ENCODE assay signal across 7 mouse cellular contexts in genomic region chr11:102445264-102445890, GRCm38 (mm10). TPM values are rescaled to one million over a fixed set of nuclear protein-coding genes. Genes with fewer than 3 reads are reported as not detected.
DNase-seq lines count a peak whose midpoint lies in the region; ATAC-seq lines count a peak whose summit lies in the region.

No protein-coding gene starts in this region.

- H3K4me1 ChIP-seq in forebrain, embryonic 10.5 days = peaks cover 57% of the 10 kb centered on the region
- H3K4me1 ChIP-seq in hindbrain, embryonic 14.5 days (replicated peaks; ENCODE audit: control insufficient read depth, insufficient read depth, low read length) = peaks cover 34% of the 10 kb centered on the region
- peaks cover 58% of the 10 kb centered on the region for H3K4me1 ChIP-seq in midbrain, embryonic 10.5 days

- no peak for ATAC-seq in hindbrain, embryonic 14.5 days (ENCODE audit: low FRiP score)

- peak overlapping the region; percentile 100 for H3K9ac ChIP-seq in hindbrain, embryonic 14.5 days

- peaks cover 37% of the 10 kb centered on the region for H3K36me3 ChIP-seq in forebrain, embryonic 10.5 days (replicated peaks)
- H3K36me3 ChIP-seq in hindbrain, embryonic 14.5 days (replicated peaks; ENCODE audit: control insufficient read depth, insufficient read depth) = peaks cover 37% of the 10 kb centered on the region
- peaks cover 38% of the 10 kb centered on the region for H3K36me3 ChIP-seq in midbrain, embryonic 10.5 days

- no peaks in the 10 kb centered on the region for H3K9me3 ChIP-seq in forebrain, embryonic 10.5 days
- no peaks in the 10 kb centered on the region for H3K9me3 ChIP-seq in hindbrain, embryonic 14.5 days (ENCODE audit: control insufficient read depth, low read length)
- H3K9me3 ChIP-seq in midbrain, embryonic 10.5 days (replicated peaks) = no peaks in the 10 kb centered on the region

- WGBS in forebrain, embryonic 10.5 days = 15% methylated on average over 10 of the region's 10 CpGs
- 5% methylated on average over 10 of the region's 10 CpGs for WGBS in hindbrain, embryonic 14.5 days
- 10% methylated on average over 10 of the region's 10 CpGs for WGBS in midbrain, embryonic 10.5 days

- no peak overlapping the region; the same call in 1 of the 2 replicates for H3K27ac ChIP-seq in forebrain, embryonic 10.5 days
- peak overlapping the region; percentile 98 for H3K27ac ChIP-seq in hindbrain, embryonic 14.5 days
- peak overlapping the region; percentile 98; the same call in 1 of the 2 replicates for H3K27ac ChIP-seq in midbrain, embryonic 10.5 days (replicated peaks)

- H3K27me3 ChIP-seq in forebrain, embryonic 10.5 days (ENCODE audit: poor library complexity, severe bottlenecking) = peaks cover 45% of the 10 kb centered on the region
- no peaks in the 10 kb centered on the region; the same call in 1 of the 2 replicates for H3K27me3 ChIP-seq in hindbrain, embryonic 14.5 days (ENCODE audit: control insufficient read depth, insufficient read depth, low read length)
- peaks cover 37% of the 10 kb centered on the region for H3K27me3 ChIP-seq in midbrain, embryonic 10.5 days (ENCODE audit: low read depth, poor library complexity, severe bottlenecking)

- peak; percentile 66 to 82 for DNase-seq in right cerebral cortex, postnatal 10 days (ENCODE audit: low spot score in 2 of 2)
- DNase-seq in right cerebral cortex, postnatal 14 days = no peak
- DNase-seq in forebrain, embryonic 10.5 days (ENCODE audit: extremely low spot score, low spot score) = no peak
- DNase-seq in hindbrain, embryonic 14.5 days (ENCODE audit: low spot score) = no peak
- no peak for DNase-seq in midbrain, embryonic 10.5 days (ENCODE audit: low spot score)
- DNase-seq in thymus, postnatal 25 days = no peak
- DNase-seq in gastrocnemius, postnatal 14 days = no peak

- intact Hi-C loops in gastrocnemius, postnatal 14 days (cut with DNase I; ENCODE audit: low total_unique reads) = no loop called here

- peak overlapping the region; percentile 90 for H3K4me2 ChIP-seq in hindbrain, embryonic 14.5 days (replicated peaks)

- H3K4me3 ChIP-seq in forebrain, embryonic 10.5 days = peak overlapping the region; percentile 98
- H3K4me3 ChIP-seq in hindbrain, embryonic 14.5 days (replicated peaks; ENCODE audit: low read length) = peak overlapping the region; percentile 98
- H3K4me3 ChIP-seq in midbrain, embryonic 10.5 days = peak overlapping the region; percentile 97

RNA-seq across cellular contexts. Expression of gene Fam171a2, which starts 2.1 kb away (rescaled TPM):
- 2.2 and 2.8 TPM in 2 replicates for polyA plus RNA-seq in forebrain, embryonic 10.5 days (2016; fragmentation: Nextera tagmentation; extraction: Ambion mirVana)
- 30.9 and 40.4 TPM in 2 replicates for polyA plus RNA-seq in hindbrain, embryonic 14.5 days (2014; fragmentation: Nextera tagmentation; extraction: Ambion mirVana)
- polyA plus RNA-seq in midbrain, embryonic 10.5 days (2016; fragmentation: Nextera tagmentation; extraction: Ambion mirVana) = 3.0 and 4.0 TPM in 2 replicates
- total RNA-seq in gastrocnemius, postnatal 14 days (2021) = 1 to 10 TPM; 6.2 to 7.3 TPM

RNA-seq across cellular contexts. Expression of gene Grn, which starts 15.3 kb away (rescaled TPM):
- polyA plus RNA-seq in forebrain, embryonic 10.5 days (2016; fragmentation: Nextera tagmentation; extraction: Ambion mirVana) = 66.2 and 70.1 TPM in 2 replicates
- 52.4 and 63.6 TPM in 2 replicates for polyA plus RNA-seq in hindbrain, embryonic 14.5 days (2014; fragmentation: Nextera tagmentation; extraction: Ambion mirVana)
- polyA plus RNA-seq in midbrain, embryonic 10.5 days (2016; fragmentation: Nextera tagmentation; extraction: Ambion mirVana) = 63.5 and 77.1 TPM in 2 replicates
- 10 to 100 TPM; 57.2 to 63.7 TPM for total RNA-seq in gastrocnemius, postnatal 14 days (2021)

RNA-seq across cellular contexts. Expression of gene Itga2b, which starts 24.5 kb away (rescaled TPM):
- polyA plus RNA-seq in forebrain, embryonic 10.5 days (2016; fragmentation: Nextera tagmentation; extraction: Ambion mirVana) = 5.0 and 6.4 TPM in 2 replicates
- polyA plus RNA-seq in hindbrain, embryonic 14.5 days (2014; fragmentation: Nextera tagmentation; extraction: Ambion mirVana) = 5.0 and 8.4 TPM in 2 replicates
- polyA plus RNA-seq in midbrain, embryonic 10.5 days (2016; fragmentation: Nextera tagmentation; extraction: Ambion mirVana) = 5.8 and 6.9 TPM in 2 replicates
- total RNA-seq in gastrocnemius, postnatal 14 days (2021) = 1 to 10 TPM; 1.6 to 2.5 TPM

RNA-seq across cellular contexts. Expression of gene Slc25a39, which starts 37.6 kb away (rescaled TPM):
- 255 and 262 TPM in 2 replicates for polyA plus RNA-seq in forebrain, embryonic 10.5 days (2016; fragmentation: Nextera tagmentation; extraction: Ambion mirVana)
- polyA plus RNA-seq in hindbrain, embryonic 14.5 days (2014; fragmentation: Nextera tagmentation; extraction: Ambion mirVana) = 154 and 157 TPM in 2 replicates
- 234 and 249 TPM in 2 replicates for polyA plus RNA-seq in midbrain, embryonic 10.5 days (2016; fragmentation: Nextera tagmentation; extraction: Ambion mirVana)
- 10 to 100 TPM; 46.6 to 48.9 TPM for total RNA-seq in gastrocnemius, postnatal 14 days (2021)

RNA-seq across cellular contexts. Expression of gene Rundc3a, which starts 52.2 kb away (rescaled TPM):
- polyA plus RNA-seq in forebrain, embryonic 10.5 days (2016; fragmentation: Nextera tagmentation; extraction: Ambion mirVana) = 10.5 and 13.5 TPM in 2 replicates
- polyA plus RNA-seq in hindbrain, embryonic 14.5 days (2014; fragmentation: Nextera tagmentation; extraction: Ambion mirVana) = 106 TPM in 2 replicates
- polyA plus RNA-seq in midbrain, embryonic 10.5 days (2016; fragmentation: Nextera tagmentation; extraction: Ambion mirVana) = 21.5 and 40.7 TPM in 2 replicates
- total RNA-seq in gastrocnemius, postnatal 14 days (2021) = under 1 TPM; 0.66 to 0.90 TPM

Comparison
In these comparisons a context has a peak if more than half of its experiments do, and no peak if none do; other contexts are left out.
1. DNase-seq: peak in right cerebral cortex, postnatal 10 days (2 of 2); none in right cerebral cortex, postnatal 14 days (single experiment), forebrain, embryonic 10.5 days (single experiment), hindbrain, embryonic 14.5 days (single experiment), midbrain, embryonic 10.5 days (single experiment), thymus, postnatal 25 days (single experiment) and gastrocnemius, postnatal 14 days (single experiment).
2. Peak in every context shown above with its lines, with median percentiles within 50 percentile points of each other: H3K4me3 ChIP-seq.